Mouse (Mus musculus) ES-Bruce4 (cell line): ENCODE data around the gene Prkn.

Source experiments
- CTCF ChIP-seq: IDR thresholded peaks from one replicate; pipeline ENCODE4 v1.8.1; 2011; ENCODE audit warnings: low read depth, low read length
- EP300 ChIP-seq: IDR thresholded peaks from 2 replicates; pipeline ENCODE4 v1.6.1; 2011; ENCODE audit warnings: low read depth, low read length; ENCODE audit not compliant: insufficient read depth
- POLR2A ChIP-seq: IDR thresholded peaks from one replicate; pipeline ENCODE4 v1.8.1; 2011; ENCODE audit warnings: low read length; ENCODE audit not compliant: insufficient read depth

DNA sequence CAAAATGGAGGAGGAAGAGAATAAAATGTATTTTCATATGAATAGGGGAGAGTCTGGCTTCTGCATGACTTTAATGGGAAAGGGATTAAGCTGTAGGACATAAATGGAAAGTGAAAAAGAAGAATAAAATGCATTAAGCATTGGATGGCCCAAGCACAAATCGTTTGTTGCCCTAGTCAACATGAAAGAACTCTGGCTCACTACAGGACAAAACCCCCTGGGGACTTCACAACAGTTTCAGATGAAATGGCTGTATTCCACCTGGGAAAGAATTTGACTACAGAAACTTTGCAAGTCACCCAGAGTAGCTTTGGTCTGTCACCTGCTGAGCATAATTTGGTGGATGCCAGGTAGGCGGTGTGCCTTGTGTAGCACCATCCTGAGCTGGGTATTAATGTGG is 925.4 kb downstream of the Prkn start:
- no peak for TF ChIP-seq CTCF
- no peak for TF ChIP-seq POLR2A
- no peak for TF ChIP-seq EP300
